Mouse (Mus musculus) thymus, postnatal 4 days (tissue): ENCODE results near the gene Rasgrp1.
A peak's percentile ranks its signal among the peaks of the same experiment; 100 is the strongest.

ENCODE experiments used
- DNase-seq: peaks from one replicate; pipeline ENCODE4 v3.0.0; 2021

Gene Rasgrp1

GRCm38 (mm10) chr2:117241953-117242352, 100.8 kb downstream of the Rasgrp1 start:
- DNase-seq, result no peak

- DNase-seq, result peak; percentile 90
These were observed 111.5 kb downstream of the Rasgrp1 start for GRCm38 (mm10) chr2:117231257-117231656.

GRCm38 (mm10) chr2:117230261-117230660, 112.5 kb downstream of the Rasgrp1 start:
- DNase-seq, result no peak
